Mouse (Mus musculus) testis, adult 2 months (tissue): ENCODE measurements around the gene Frmd4a.

ENCODE experiments used
- CTCF ChIP-seq: fragments of 200-500 bp; IDR thresholded peaks from 2 replicates; pipeline ENCODE4 v1.5.1; 2012; ENCODE audit warnings: low read depth, mild to moderate bottlenecking, inconsistent platforms, low read length, moderate library complexity; ENCODE audit not compliant: control insufficient read depth, insufficient read depth, insufficient replicate concordance
- POLR2A ChIP-seq: fragments of 200-500 bp; IDR thresholded peaks from 2 replicates; pipeline ENCODE4 v1.6.1; 2012; ENCODE audit warnings: low read depth, mild to moderate bottlenecking, inconsistent platforms, low read length, moderate library complexity; ENCODE audit not compliant: control insufficient read depth

DNA sequence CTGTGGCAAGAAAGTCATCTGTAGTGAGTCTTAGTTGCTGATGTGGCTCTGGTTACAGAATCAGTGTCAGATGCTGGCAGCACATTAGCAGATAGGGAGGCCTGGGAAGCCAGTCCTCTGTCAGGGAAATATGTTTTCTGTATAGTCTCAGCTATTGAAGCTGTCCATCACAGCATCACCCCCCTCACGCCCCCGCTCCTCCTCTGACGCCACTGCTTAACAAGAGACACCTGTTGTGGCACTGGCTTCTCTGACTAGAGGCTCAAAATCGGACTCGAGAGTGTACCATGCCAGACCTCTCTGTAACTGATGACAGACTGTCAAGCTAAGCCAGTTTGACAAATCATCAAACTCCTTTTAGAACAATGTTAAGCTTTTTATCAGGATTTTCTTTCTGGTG is 265.3 kb downstream of the Frmd4a start:
- TF ChIP-seq CTCF (no peak), POLR2A (no peak)
